Mouse (Mus musculus) erythroblast, adult 5-6 weeks (primary cell): ENCODE results near the gene Ier3. TPM values are rescaled to one million over a fixed set of nuclear protein-coding genes. Genes with fewer than 3 reads are reported as not detected.

Experiments
- ATAC-seq: replicated peaks from 2 replicates; pipeline ENCODE4 v1.8.0; 2016; ENCODE audit warnings: moderate number of reproducible peaks, mild to moderate bottlenecking, moderate TSS enrichment, inconsistent platforms; ENCODE audit not compliant: poor library complexity, low FRiP score, severe bottlenecking
- total RNA-seq, 2 experiments: library from RNA; stranded (forward) in 1 of 2; stranded (reverse) in 1 of 2; fragments of 150-400 nt in 1 of 2; fragments of 200-764, 138-1000 nt in 1 of 2; gene quantifications; 2 replicates each; pipeline versions ENCODE4 v1.2.3 to v1.2.4; 2015 to 2017; ENCODE audit warnings: low replicate concordance in 2 of 2

Gene Ier3
- total RNA-seq (2015; ENCODE audit: low replicate concordance) (7.5 and 11.9 TPM in 2 replicates), total RNA-seq (2017; ENCODE audit: low replicate concordance) (2.1 and 8.0 TPM in 2 replicates)

DNA sequence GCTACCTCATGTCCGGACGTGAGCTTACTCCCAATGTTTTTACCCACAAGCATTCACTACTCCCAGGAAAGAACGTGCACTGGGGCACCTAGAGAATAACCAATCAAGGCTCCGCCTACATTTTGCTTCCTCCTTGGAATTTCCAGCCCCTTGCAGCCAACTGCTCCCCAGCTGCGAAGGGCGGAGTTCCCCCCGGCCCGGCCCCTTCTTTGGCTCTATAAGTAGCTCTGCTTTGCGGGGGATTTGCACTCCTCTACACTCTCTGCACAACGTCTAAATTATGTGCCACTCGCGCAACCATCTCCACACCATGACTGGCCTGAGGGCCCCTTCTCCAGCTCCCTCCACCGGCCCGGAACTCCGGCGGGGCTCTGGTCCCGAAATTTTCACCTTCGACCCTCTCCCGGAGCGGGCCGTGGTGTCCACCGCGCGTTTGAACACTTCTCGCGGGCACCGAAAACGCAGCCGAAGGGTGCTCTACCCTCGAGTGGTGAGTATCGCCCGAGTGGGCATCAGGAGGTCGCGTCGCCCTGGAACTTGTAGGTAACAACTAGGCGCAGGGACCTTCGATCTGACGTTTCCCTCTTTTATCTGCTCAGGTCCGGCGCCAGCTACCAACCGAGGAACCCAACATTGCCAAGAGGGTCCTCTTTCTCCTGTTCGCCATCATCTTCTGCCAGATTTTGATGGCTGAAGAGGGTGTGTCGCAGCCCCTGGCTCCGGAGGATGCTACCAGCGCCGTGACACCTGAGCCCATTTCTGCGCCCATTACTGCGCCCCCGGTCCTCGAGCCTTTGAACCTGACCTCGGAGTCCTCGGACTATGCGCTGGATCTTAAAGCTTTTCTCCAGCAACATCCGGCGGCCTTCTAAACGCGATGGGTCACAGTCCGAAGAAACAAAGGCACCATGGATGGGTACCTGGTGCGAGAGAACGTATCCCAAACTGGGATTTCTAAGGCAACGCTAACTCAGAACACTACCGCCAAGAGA, at the start of gene Ier3:
Gene Ier3, plus strand, starts transcription at position 246 of the 992 bp plus-strand sequence.
- peak; percentile 20 for ATAC-seq

DNA sequence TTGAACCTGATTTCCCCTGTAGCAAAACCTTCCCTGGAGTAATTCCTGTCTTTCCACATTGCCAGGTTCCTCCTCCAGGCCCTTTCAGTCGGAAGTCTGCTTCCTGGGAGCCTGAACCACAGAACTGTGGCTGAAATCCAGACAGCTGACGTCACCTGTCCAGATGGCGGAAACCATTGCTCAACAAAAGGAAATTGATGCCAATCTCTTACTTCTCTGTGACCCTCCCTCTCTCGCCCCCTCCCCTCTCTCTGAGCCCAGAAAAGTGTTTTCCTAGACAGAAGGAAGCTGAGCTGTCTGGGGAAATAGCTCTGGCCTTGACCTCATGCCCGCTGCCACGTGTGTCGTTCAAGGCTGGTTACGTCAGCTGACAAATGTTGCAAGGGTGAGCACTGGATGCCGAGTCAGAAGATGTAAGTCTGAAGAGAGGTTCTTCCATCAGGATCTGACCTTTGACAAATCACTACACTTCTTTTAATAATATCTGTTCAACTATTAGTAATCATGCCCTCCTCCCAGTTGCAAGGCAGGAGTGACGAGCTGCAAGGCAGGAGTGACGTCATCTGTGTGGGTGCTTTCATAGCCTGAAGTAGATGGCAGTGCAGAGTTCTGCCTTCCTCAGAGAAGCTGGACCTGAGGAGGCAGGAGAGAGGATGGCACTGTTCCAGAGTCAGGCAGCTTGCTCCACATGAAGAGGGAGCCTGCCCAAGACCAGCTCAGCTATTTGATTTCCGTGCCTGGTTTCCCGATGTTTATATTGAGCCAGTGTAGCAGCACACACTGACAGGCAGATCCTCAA, 44.5 kb upstream of the Ier3 start:
- ATAC-seq = 0 out of 2 replicates have a peak, but pooled peaks have one; percentile 38

- ATAC-seq = no peak
Measured at GRCm38 (mm10) chr17:35778965-35779364, 42.5 kb upstream of the Ier3 start.

GRCm38 (mm10) chr17:35779466-35780205, 41.8 kb upstream of the Ier3 start:
- ATAC-seq = no peak

DNA sequence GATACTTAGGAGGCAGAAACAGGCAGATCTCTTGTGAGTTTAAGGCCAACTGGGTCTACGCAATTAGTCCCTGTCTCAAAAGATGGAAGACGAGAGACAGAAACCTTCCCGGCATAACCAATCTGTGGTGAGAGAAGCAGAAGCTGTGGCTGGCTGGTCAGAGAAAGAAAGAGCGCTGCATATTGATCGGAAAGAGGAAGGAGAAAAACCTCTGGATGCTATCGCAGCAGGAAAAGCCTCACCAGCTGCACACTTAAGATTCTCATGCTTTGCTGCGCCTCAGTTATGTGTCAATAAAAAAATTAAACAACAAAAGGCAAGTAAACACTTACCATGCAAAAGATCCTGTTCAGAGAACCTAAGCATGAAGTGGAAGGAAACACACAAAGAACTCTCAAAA, 41.1 kb upstream of the Ier3 start:
- no peak for ATAC-seq

DNA sequence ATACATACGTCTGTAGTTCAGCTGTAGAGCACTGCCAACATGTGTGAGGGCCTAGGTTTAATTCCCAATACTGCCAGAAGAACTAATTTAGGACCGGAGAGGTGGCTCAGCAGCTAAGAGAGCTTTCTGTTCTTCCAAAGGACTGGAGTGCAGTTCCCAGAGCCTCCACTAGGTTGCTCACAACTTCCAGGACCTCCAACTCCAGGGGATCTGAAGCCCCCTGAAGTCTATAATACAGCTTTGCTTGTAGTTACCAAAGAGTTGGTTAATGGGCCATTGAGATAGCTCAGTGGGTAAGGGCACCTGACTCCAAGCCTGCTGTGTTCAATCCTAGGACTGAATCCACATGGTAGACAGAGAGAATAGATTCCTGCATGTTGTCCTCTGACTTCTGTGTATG, 39.1 kb upstream of the Ier3 start:
- peak; percentile 67 for ATAC-seq

GRCm38 (mm10) chr17:35782924-35783323, 38.6 kb upstream of the Ier3 start:
- ATAC-seq = 0 out of 2 replicates have a peak, but pooled peaks have one; percentile 8

DNA sequence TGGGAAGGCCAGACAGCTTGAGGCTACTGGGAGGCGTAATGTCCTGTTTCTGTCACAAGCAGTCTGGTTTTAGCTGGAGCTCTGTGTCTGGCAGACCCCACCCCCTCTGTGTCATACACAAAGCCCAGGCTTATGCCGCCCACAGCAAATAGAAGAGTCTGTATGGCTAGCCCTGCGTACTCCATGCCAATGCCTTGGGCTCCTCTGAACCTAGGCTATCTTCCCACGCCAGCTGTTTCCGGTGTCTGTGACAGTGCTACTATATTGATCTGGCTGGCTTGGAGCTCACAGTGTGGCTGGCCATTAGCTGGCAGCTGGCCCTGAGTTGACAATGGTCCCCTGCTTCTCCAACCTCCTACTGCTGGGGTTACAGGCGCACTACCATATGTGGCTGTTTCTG, 37.5 kb upstream of the Ier3 start:
- peak; percentile 75 for ATAC-seq

- ATAC-seq = no peak
Measured at GRCm38 (mm10) chr17:35785140-35785539, 36.3 kb upstream of the Ier3 start.

DNA sequence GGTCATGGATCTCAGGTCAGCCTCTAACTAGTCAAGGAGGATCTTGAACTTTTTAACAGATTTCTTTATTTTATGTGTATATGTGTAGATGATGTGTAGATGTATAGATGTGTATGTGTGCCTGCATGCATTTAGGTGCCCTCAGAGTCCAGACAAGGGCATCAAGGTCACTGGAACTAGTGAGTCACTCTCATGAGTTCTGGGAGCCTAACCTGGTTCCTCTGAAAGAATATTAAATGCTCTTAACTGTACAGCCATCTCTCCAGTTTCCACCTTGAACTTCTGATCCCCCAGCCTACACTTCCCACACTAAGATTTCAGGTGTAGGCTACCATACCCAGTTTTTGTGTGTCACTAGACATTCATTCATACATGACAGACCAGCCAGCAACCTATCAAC, 34.0 kb upstream of the Ier3 start:
- ATAC-seq = no peak

GRCm38 (mm10) chr17:35788025-35788424, 33.5 kb upstream of the Ier3 start:
- ATAC-seq = no peak

GRCm38 (mm10) chr17:35790933-35791332, 30.6 kb upstream of the Ier3 start:
- ATAC-seq = no peak

DNA sequence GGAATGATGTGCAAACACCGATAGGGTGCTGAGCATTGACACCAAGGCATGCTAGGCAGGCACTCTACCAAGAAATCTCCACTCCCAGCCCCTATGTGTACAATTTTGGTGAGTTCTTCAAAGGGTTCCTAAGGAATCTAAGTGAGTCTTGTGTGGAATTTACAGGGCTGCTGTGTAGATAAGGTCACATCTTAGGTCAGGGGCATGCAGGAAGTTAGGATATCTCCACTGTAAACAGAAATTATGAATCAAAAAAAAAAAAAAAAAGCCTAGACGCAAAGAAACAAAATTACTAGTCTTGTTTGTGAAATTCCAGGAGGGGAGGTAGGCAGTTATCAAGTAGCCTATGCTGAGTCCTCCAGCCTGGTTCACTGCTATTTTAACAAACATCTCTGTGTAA, 28.6 kb upstream of the Ier3 start:
- no peak for ATAC-seq

DNA sequence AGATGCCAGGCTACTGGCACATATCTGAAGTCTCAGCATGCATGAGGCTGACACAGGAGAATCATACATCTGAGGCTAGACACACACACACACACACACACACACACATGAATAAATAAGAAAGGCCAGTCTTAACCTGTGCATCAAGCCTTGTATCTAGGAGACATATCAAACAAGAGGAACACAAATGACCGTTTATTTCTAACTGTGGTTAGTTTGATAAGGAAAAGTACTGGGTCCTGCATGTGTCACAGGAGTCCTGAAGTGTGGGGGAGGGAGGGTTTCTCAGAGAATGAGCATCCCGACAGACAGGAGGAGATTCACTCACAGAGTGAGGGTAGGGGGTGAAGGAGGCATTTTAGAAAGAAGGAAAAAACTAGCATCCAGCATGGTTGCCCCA, 26.4 kb upstream of the Ier3 start:
- no peak for ATAC-seq

DNA sequence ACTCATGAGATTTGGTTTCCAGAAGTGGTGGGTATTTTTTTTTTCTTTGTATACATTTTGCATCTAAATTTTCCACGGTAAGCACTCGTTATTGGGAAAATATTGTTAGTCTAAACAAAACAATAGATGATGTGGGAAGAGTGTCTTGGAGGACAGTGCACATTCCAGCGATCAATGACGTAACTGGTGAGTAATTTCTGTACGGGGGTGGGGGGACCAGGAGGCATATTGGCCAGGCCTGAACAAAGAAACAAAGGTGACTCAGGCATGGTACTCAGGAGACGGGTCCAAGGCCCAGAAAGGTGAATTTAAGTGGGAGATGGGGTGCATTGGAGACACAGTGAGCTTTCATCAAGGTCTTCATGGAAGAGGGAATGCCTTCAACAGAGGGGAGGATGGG, 25.8 kb upstream of the Ier3 start:
- ATAC-seq = no peak

GRCm38 (mm10) chr17:35796835-35797234, 24.6 kb upstream of the Ier3 start:
- ATAC-seq = 0 out of 2 replicates have a peak, but pooled peaks have one; percentile 18

DNA sequence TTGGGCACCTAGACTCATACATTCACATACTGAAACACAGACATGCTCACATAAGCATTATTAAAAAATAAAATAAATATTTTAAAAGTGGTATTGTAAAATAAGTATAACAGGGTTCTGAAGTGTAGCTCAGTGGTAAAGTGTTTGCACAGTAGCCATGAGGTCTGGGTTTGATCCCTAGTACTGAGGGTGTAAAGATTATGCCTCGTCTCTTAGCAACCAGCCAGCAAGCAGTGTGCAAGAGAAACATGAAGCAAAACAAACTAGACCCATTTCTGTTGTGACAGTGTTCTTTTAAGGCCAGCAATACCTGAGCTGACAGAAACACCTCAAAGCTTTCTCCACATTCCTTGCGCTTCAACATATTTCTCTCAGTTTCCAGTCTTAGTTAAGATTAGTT, 20.6 kb upstream of the Ier3 start:
- no peak for ATAC-seq

GRCm38 (mm10) chr17:35803020-35803419, 18.5 kb upstream of the Ier3 start:
- no peak for ATAC-seq

- no peak for ATAC-seq
Measured at GRCm38 (mm10) chr17:35803858-35804399, 17.6 kb upstream of the Ier3 start.

DNA sequence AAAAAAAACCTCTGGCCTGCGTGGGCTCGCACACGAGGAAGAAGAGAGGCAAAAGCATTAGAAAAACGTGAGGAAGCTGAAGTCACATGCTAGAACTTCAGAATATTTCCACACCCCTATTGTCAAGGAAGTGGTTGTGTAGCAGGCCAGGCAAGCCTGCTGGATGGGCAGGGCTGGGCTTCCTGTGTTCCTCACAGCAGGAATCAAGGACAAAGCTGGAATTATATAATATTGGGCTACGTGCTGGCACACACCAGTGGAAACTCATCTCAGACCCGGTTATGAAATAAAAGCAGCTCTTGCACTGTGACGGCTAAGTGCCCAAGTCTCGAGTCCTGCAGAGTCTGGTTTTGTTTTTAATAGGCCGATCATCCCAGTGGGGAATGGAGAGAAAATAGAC, 13.4 kb upstream of the Ier3 start:
- ATAC-seq = no peak
